ENCODE assay signal across 22 mouse cellular contexts in genomic region chr19:46085185-46085584, GRCm38 (mm10). TPM values are rescaled to one million over a fixed set of nuclear protein-coding genes. Genes with fewer than 3 reads are reported as not detected.
"Had no signal": no experiment of that assay in that cellular context is flagged by ENCODE, and none has a peak within 500 bp of the region (broad histone marks: within the 10 kb centered on the region; RNA-seq: fewer than 3 reads in every experiment).

No protein-coding gene starts in this region.

- DNase-seq: lung, adult 18-20 months; lung, embryonic 14.5 days; lung, postnatal 10 days; lung, postnatal 4 days; midbrain, embryonic 14.5 days; retina, postnatal 1 day; right cerebral cortex, adult 18-20 months; right cerebral cortex, postnatal 25 days; right cerebral cortex, postnatal 4 days; spleen, adult 18-20 months; thymus, adult 18-20 months; thymus, postnatal 14 days; thymus, postnatal 36 days had no signal

- H3K9ac ChIP-seq: lung, embryonic 14.5 days; midbrain, embryonic 12.5 days; neural tube, embryonic 13.5 days; neural tube, embryonic 15.5 days had no signal

- H3K4me1 ChIP-seq: midbrain, embryonic 10.5 days; midbrain, embryonic 12.5 days; neural tube, embryonic 13.5 days; neural tube, embryonic 15.5 days had no signal

- H3K27ac ChIP-seq: midbrain, embryonic 10.5 days; midbrain, embryonic 12.5 days; neural tube, embryonic 13.5 days; neural tube, embryonic 15.5 days had no signal

- H3K4me3 ChIP-seq: midbrain, embryonic 10.5 days; midbrain, embryonic 12.5 days; neural tube, embryonic 13.5 days; neural tube, embryonic 15.5 days had no signal

- H3K9me3 ChIP-seq: midbrain, embryonic 10.5 days; midbrain, embryonic 12.5 days; neural tube, embryonic 13.5 days; neural tube, embryonic 15.5 days had no signal

- H3K4me2 ChIP-seq: lung, embryonic 14.5 days; midbrain, embryonic 12.5 days; neural tube, embryonic 13.5 days; neural tube, embryonic 15.5 days had no signal

- H3K27me3 ChIP-seq: midbrain, embryonic 12.5 days; neural tube, embryonic 13.5 days; neural tube, embryonic 15.5 days had no signal

RNA-seq across cellular contexts. Expression of gene Elovl3, which starts 46.5 kb away (rescaled TPM):
- total RNA-seq: megakaryocyte, adult 5-6 weeks; megakaryocyte-erythroid progenitor cell, adult 5-6 weeks; monocyte, adult 5-6 weeks had no signal
- polyA plus RNA-seq: lung, embryonic 14.5 days; midbrain, embryonic 10.5 days; neural tube, embryonic 13.5 days; small intestine, adult 2 months; stomach, embryonic 14.5 days had no signal
